Mouse (Mus musculus) gastrocnemius, postnatal 36 days (tissue): Measurements from ENCODE around the gene Lrrk2. TPM values are rescaled to one million over a fixed set of nuclear protein-coding genes. Genes with fewer than 3 reads are reported as not detected.

Experiments
- DNase-seq, 2 experiments: peaks; one replicate each; pipeline ENCODE4 v3.0.0; 2022
- intact Hi-C: fragments of 180-260 bp; cut with DNase I; formaldehyde crosslinking; loops from one replicate; pipeline ENCODE4 v1.15.1; 2025
- total RNA-seq, 2 experiments: library from RNA; stranded (reverse); gene quantifications; 2 replicates each; pipeline ENCODE4 v1.2.3; 2021

The Lrrk2 gene
- total RNA-seq, 2 experiments from 2014 or later: 4.5 to 4.7 TPM

GRCm38 (mm10) chr15:91680116-91680515 lies 7.1 kb downstream of the Lrrk2 start:
- intact Hi-C loops: no loop called here

GRCm38 (mm10) chr15:91685880-91686563 lies 13.0 kb downstream of the Lrrk2 start:
- DNase-seq: no peak
- intact Hi-C loops: no loop called here

More at GRCm38 (mm10) chr15:91680116-91680515, 7.1 kb downstream of the Lrrk2 start:
- DNase-seq: no peak

GRCm38 (mm10) chr15:91690648-91691047 lies 17.7 kb downstream of the Lrrk2 start:
- no peak for DNase-seq
- intact Hi-C loops: no loop called here

GRCm38 (mm10) chr15:91693051-91693450 lies 20.1 kb downstream of the Lrrk2 start:
- peak; percentile 22 to 44 for DNase-seq
- intact Hi-C loops: no loop called here

GRCm38 (mm10) chr15:91693856-91694255 lies 20.9 kb downstream of the Lrrk2 start:
- no peak for DNase-seq
- intact Hi-C loops: no loop called here

GRCm38 (mm10) chr15:91700841-91701240 lies 27.9 kb downstream of the Lrrk2 start:
- no peak for DNase-seq
- intact Hi-C loops: no loop called here

GRCm38 (mm10) chr15:91702991-91703715 lies 30.2 kb downstream of the Lrrk2 start:
- intact Hi-C loops: no loop called here
- peak; percentile 10 to 17 for DNase-seq

- intact Hi-C loops: no loop called here
- no peak for DNase-seq
Measured at GRCm38 (mm10) chr15:91704091-91704490, 31.1 kb downstream of the Lrrk2 start.

- intact Hi-C loops: no loop called here
- no peak for DNase-seq
Measured at GRCm38 (mm10) chr15:91709207-91710130, 36.5 kb downstream of the Lrrk2 start.

- DNase-seq: no peak
- intact Hi-C loops: no loop called here
Measured at GRCm38 (mm10) chr15:91735216-91735922, 62.4 kb downstream of the Lrrk2 start.

- peak in 1 of 2 experiments; percentile 13 for DNase-seq
- intact Hi-C loops: no loop called here
Measured at GRCm38 (mm10) chr15:91736791-91737533, 64.0 kb downstream of the Lrrk2 start.

GRCm38 (mm10) chr15:91738808-91739207 lies 65.8 kb downstream of the Lrrk2 start:
- intact Hi-C loops: no loop called here
- no peak for DNase-seq

- DNase-seq: no peak
- intact Hi-C loops: no loop called here
Measured at GRCm38 (mm10) chr15:91745501-91745900, 72.5 kb downstream of the Lrrk2 start.

- no peak for DNase-seq
- intact Hi-C loops: loop anchor here (10.0 kb wide), 1 partner anchor 277 kb away; no protein-coding TSS in a partner anchor
Measured at GRCm38 (mm10) chr15:91752111-91752510, 79.1 kb downstream of the Lrrk2 start.

GRCm38 (mm10) chr15:91753378-91754080 lies 80.6 kb downstream of the Lrrk2 start:
- intact Hi-C loops: loop anchor here (2.0 to 10.0 kb wide), 2 partner anchors 145 to 279 kb away; no protein-coding TSS in a partner anchor
- DNase-seq: no peak

- intact Hi-C loops: loop anchor here (2.0 to 10.0 kb wide), 2 partner anchors 146 to 280 kb away; no protein-coding TSS in a partner anchor
Measured at GRCm38 (mm10) chr15:91754546-91754945, 81.6 kb downstream of the Lrrk2 start.

GRCm38 (mm10) chr15:91755756-91756155 lies 82.8 kb downstream of the Lrrk2 start:
- intact Hi-C loops: loop anchor here (2.0 to 10.0 kb wide), 2 partner anchors 147 to 281 kb away; no protein-coding TSS in a partner anchor
- DNase-seq: no peak

More at GRCm38 (mm10) chr15:91754546-91754945, 81.6 kb downstream of the Lrrk2 start:
- DNase-seq: no peak

GRCm38 (mm10) chr15:91772041-91772440 lies 99.1 kb downstream of the Lrrk2 start:
- intact Hi-C loops: no loop called here

More at GRCm38 (mm10) chr15:91772041-91772440, 99.1 kb downstream of the Lrrk2 start:
- no peak for DNase-seq
